Mouse (Mus musculus) cortical plate, adult 2 months (tissue): ENCODE measurements around the gene Tcea3. TPM values are rescaled to one million over a fixed set of nuclear protein-coding genes. Genes with fewer than 3 reads are reported as not detected.

Experiments used
- H3K27ac ChIP-seq: fragments of 200-500 bp; 2 replicates; pipeline ENCODE4 v1.5.1; 2012; ENCODE audit warnings: low read length, control low read depth, inconsistent platforms; ENCODE audit not compliant: insufficient read depth
- H3K4me1 ChIP-seq: fragments of 200-500 bp; 2 replicates; pipeline ENCODE4 v1.6.1; 2011; ENCODE audit warnings: low read length; ENCODE audit not compliant: control insufficient read depth, insufficient read depth
- H3K4me3 ChIP-seq: fragments of 200-500 bp; 2 replicates; pipeline ENCODE4 v1.5.1; 2011; ENCODE audit warnings: mild to moderate bottlenecking, low read length, control low read depth; ENCODE audit not compliant: insufficient read depth
- CTCF ChIP-seq: fragments of 200-500 bp; IDR thresholded peaks from 2 replicates; pipeline ENCODE4 v1.5.1; 2011; ENCODE audit warnings: mild to moderate bottlenecking, control low read depth, low read length; ENCODE audit not compliant: insufficient read depth; ENCODE audit errors: extremely low read depth
- POLR2A ChIP-seq: fragments of 200-500 bp; IDR thresholded peaks from 2 replicates; pipeline ENCODE4 v1.6.1; 2011; ENCODE audit warnings: mild to moderate bottlenecking, low read length, control low read depth; ENCODE audit not compliant: insufficient read depth; ENCODE audit errors: extremely low read depth
- polyA plus RNA-seq: library from polyadenylated mRNA; depleted of rRNA; stranded (reverse); fragments of >200 nt; gene quantifications from 2 replicates; pipeline ENCODE4 v1.2.3, GENCODE M21; 2012; rRNA removed

The Tcea3 gene
- polyA plus RNA-seq, 1 experiment, result 0.92 TPM

DNA sequence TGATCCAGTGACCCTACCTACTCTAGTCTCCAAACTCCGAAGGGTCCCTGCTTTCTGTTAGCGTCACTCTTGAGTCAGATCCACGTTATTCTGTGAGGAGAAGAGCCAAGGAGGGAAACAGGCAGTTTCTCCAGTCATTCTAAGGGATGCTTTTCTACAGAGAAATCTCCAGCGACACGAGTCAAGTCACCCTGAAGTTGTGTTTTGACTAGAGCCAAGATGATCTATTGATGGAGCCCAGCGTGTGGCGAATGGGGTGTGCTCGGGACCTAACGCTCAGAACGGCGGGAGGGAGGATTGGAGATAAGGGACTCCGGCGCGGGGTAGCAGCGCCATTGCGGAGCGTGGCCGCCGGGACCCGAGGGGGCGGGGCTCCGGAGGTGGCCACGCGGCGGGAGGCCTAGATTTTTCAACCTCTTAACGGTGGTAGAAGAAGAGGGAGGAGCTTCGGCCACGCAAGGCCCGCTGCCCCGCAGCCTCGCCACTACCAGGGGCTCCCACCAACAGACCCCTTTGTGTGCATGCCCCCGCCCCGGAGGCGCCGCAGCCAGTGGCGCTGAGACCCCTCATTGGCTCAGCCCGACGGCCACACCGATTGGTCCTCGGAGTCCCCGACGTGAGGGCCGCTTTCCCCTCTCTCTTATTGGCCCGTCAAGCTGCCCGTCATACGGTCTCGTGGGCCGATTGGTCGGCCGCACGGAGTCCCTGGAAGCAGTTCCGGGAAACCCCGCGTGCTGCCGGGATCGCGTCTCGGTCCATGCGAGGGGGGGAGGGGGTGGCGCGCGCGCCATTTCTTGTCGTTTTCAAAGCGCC is 62.9 kb downstream of the Tcea3 start, which contains the start of gene Hnrnpr:
Hnrnpr (plus strand) TSS at position 714 of the 813 bp plus-strand sequence.
- Histone ChIP-seq H3K4me1 (peaks cover 4% of the 10 kb centered on the region), H3K27ac (peak within 1 kb of the TSS; percentile 51; the same call in 1 of the 2 replicates), H3K4me3 (peak within 1 kb of the TSS; percentile 87)
- TF ChIP-seq CTCF (no peak), POLR2A (peak; percentile 66; the same call in 1 of the 2 replicates)

DNA sequence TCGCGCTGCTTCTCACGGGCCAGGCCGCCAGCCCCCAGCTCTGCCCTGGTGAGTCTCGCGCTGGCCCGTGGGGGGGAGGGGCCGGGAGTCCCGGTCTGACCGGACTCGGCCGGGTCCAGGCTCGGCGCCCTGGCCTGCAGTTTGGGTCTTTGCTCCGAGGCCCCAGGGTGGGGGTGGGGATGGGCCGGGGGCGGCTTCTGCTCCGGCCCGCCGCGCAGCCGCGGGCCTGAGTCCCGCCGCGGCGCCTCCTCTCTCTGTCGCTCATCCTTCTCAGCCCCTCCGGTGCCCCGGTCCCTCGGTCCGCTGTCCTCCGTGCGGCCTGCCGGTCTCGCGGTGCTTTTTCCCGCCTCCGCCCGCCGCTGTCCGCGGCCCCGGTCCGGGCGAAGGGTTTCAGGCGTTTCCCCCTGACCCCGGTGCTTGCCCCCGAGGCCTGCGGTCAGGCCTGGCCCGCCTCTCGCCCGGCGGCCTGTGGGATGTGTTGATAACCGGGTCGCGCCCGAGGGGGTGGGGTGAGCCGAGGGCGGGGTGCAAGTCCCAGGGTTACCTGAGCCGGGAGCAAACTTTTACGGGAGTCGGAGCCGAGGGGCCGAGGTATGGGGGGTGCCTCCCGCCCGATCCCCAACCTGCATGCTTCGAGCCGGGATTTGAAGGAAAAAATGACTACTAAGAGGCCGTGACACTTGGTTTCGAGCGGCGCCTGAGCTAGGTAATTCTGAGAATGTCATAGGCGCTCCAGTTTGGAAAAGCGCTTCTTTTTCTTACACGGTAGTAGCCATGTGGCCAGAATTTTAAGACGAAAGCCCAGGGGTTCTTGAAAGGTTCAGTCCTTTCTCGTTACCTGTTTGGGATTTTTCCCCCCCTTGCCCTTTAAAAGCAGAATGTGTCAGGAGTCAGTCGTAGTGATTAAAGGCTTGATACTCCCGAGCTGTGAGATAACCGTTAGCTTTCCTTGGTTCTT is 63.8 kb downstream of the Tcea3 start:
- Histone ChIP-seq H3K4me3 (peak overlapping the region; percentile 87), H3K27ac (0 out of 2 replicates have a peak overlapping the region, but pooled peaks have one; percentile 41)
- no peak for TF ChIP-seq POLR2A
- TF ChIP-seq CTCF, result no peak

GRCm38 (mm10) chr4:136312616-136313015 is 65.1 kb downstream of the Tcea3 start:
- TF ChIP-seq CTCF, result no peak
- TF ChIP-seq POLR2A, result no peak
- Histone ChIP-seq H3K27ac (no peak overlapping the region), H3K4me3 (peak overlapping the region; percentile 87; the same call in 1 of the 2 replicates), H3K4me1 (peaks cover 4% of the 10 kb centered on the region)

More for the DNA sequence above, 63.8 kb downstream of the Tcea3 start:
- peaks cover 4% of the 10 kb centered on the region for H3K4me1 ChIP-seq

GRCm38 (mm10) chr4:136317667-136318066 is 70.1 kb downstream of the Tcea3 start:
- TF ChIP-seq CTCF, result no peak
- TF ChIP-seq POLR2A, result no peak
- Histone ChIP-seq H3K4me1 (peaks cover 2% of the 10 kb centered on the region), H3K4me3 (no peak overlapping the region), H3K27ac (no peak overlapping the region)

DNA sequence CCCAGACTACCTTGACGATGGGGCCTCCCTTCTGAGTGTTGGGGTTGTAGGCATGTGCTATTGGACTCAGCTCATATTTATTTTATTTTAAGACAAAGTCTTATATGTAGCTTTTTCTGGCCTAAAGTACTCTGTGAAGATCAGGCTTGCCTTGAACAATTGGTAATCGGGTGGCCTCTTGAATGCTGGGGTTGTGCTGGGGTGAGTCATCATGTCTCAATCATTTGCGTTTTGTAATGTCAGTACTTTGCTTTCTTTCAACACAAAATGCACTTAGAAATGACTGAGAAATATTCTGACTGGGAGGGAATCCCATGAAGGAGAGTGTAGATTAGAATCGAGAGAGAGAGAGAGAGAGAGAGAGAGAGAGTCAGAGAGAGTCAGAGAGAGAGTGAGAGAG is 72.5 kb downstream of the Tcea3 start:
- TF ChIP-seq POLR2A (no peak), CTCF (no peak)
- Histone ChIP-seq H3K4me1 (no peaks in the 10 kb centered on the region; the same call in 1 of the 2 replicates), H3K27ac (no peak overlapping the region), H3K4me3 (no peak overlapping the region)

GRCm38 (mm10) chr4:136324226-136324625 is 76.7 kb downstream of the Tcea3 start:
- H3K4me3 ChIP-seq, result no peak overlapping the region
- no peaks in the 10 kb centered on the region; the same call in 1 of the 2 replicates for H3K4me1 ChIP-seq
- TF ChIP-seq CTCF, result peak; percentile 21; the same call in 1 of the 2 replicates
- no peak for TF ChIP-seq POLR2A
- no peak overlapping the region for H3K27ac ChIP-seq

Other genes starting within 250 kb of the Tcea3 start
- 16.5 and 16.8 TPM in 2 replicates for gene Eloa, start 226.0 kb upstream of the Tcea3 start, polyA plus RNA-seq
- gene Rpl11, start 194.3 kb upstream of the Tcea3 start, polyA plus RNA-seq, result 511 and 520 TPM in 2 replicates
- 75.7 and 82.9 TPM in 2 replicates for gene Id3, start 104.2 kb upstream of the Tcea3 start, polyA plus RNA-seq
- 0.67 and 0.78 TPM in 2 replicates for gene E2f2, start 75.3 kb upstream of the Tcea3 start, polyA plus RNA-seq
- 2.9 and 3.2 TPM in 2 replicates for gene Asap3, start 41.4 kb upstream of the Tcea3 start, polyA plus RNA-seq
- 61.6 and 72.2 TPM in 2 replicates for gene Zfp46, start 37.0 kb downstream of the Tcea3 start, polyA plus RNA-seq
- 59.9 and 60.2 TPM in 2 replicates for gene Hnrnpr, start 63.2 kb downstream of the Tcea3 start, polyA plus RNA-seq
- 0.19 and 0.81 TPM in 2 replicates for gene Htr1d, start 175.8 kb downstream of the Tcea3 start, polyA plus RNA-seq
- 0.35 and 0.49 TPM in 2 replicates for gene 6030445D17Rik, start 214.5 kb downstream of the Tcea3 start, polyA plus RNA-seq
- 29.5 and 29.6 TPM in 2 replicates for gene Luzp1, start 222.0 kb downstream of the Tcea3 start, polyA plus RNA-seq